In the genomic region with DNA sequence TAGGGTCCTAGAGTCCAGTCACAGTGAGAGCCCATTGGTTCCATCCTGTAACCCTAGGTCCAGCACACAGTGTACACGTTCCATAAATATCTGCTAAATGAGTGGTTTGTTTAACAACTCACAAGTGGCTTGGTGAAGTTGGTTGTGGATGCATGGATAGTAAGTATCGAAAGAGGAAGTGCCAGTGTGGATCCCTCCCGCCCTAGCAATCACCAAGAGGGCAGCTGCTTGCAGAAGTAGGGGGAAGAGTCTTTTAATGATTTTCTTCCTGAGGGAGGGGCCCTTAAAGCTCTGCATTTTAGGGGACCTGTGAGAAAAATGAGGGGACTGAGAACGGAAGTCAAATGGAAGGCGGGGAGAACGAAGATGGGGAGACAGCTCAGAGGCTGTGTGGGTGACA, we compare ENCODE assay signal across 7 mouse cellular contexts. TPM values are rescaled to one million over a fixed set of nuclear protein-coding genes. Genes with fewer than 3 reads are reported as not detected.
DNase-seq lines count a peak whose midpoint lies in the region; ATAC-seq lines count a peak whose summit lies in the region.

No protein-coding gene starts in this region.

- WGBS in lung, embryonic 15.5 days, result 47% methylated on average over 6 of the region's 6 CpGs
- WGBS in limb, embryonic 13.5 days, result 47% methylated on average over 6 of the region's 6 CpGs
- WGBS in neural tube, embryonic 12.5 days, result 57% methylated on average over 6 of the region's 6 CpGs

- no peak for ATAC-seq in lung, embryonic 15.5 days (ENCODE audit: borderline replicate concordance, extremely low read depth, low FRiP score, low TSS enrichment)
- peak; percentile 43 for ATAC-seq in granulocyte monocyte progenitor cell, adult 5-6 weeks (replicated peaks; ENCODE audit: poor library complexity, severe bottlenecking)
- ATAC-seq in limb, embryonic 13.5 days (ENCODE audit: low FRiP score, low read depth), result no peak
- no peak for ATAC-seq in neural tube, embryonic 12.5 days (ENCODE audit: low FRiP score, low read depth)

- peak overlapping the region; percentile 78; the same call in 1 of the 2 replicates for H3K4me3 ChIP-seq in lung, embryonic 15.5 days
- H3K4me3 ChIP-seq in limb, embryonic 13.5 days, result peak overlapping the region; percentile 78
- H3K4me3 ChIP-seq in neural tube, embryonic 12.5 days, result no peak overlapping the region

- no peak overlapping the region for H3K9ac ChIP-seq in lung, embryonic 15.5 days
- no peak overlapping the region for H3K9ac ChIP-seq in limb, embryonic 13.5 days
- no peak overlapping the region for H3K9ac ChIP-seq in neural tube, embryonic 12.5 days

- H3K4me1 ChIP-seq in lung, embryonic 15.5 days, result peaks cover 18% of the 10 kb centered on the region
- peaks cover 27% of the 10 kb centered on the region for H3K4me1 ChIP-seq in limb, embryonic 13.5 days
- H3K4me1 ChIP-seq in neural tube, embryonic 12.5 days, result peaks cover 11% of the 10 kb centered on the region

- peak overlapping the region; percentile 98 for H3K4me2 ChIP-seq in lung, embryonic 15.5 days
- peak overlapping the region; percentile 90 for H3K4me2 ChIP-seq in limb, embryonic 13.5 days (replicated peaks)
- H3K4me2 ChIP-seq in neural tube, embryonic 12.5 days (replicated peaks), result peak overlapping the region; percentile 79; the same call in 1 of the 2 replicates

- no peaks in the 10 kb centered on the region for H3K27me3 ChIP-seq in lung, embryonic 15.5 days
- H3K27me3 ChIP-seq in limb, embryonic 13.5 days, result no peaks in the 10 kb centered on the region; the same call in 1 of the 2 replicates
- H3K27me3 ChIP-seq in neural tube, embryonic 12.5 days (replicated peaks), result 0 out of 2 replicates have a peak, but pooled peaks cover 20% of the 10 kb centered on the region

- H3K9me3 ChIP-seq in lung, embryonic 15.5 days, result no peaks in the 10 kb centered on the region
- H3K9me3 ChIP-seq in limb, embryonic 13.5 days, result no peaks in the 10 kb centered on the region
- no peaks in the 10 kb centered on the region for H3K9me3 ChIP-seq in neural tube, embryonic 12.5 days

- no peak overlapping the region for H3K27ac ChIP-seq in lung, embryonic 15.5 days
- H3K27ac ChIP-seq in limb, embryonic 13.5 days, result no peak overlapping the region
- no peak overlapping the region for H3K27ac ChIP-seq in neural tube, embryonic 12.5 days

- H3K36me3 ChIP-seq in lung, embryonic 15.5 days, result no peaks in the 10 kb centered on the region
- 0 out of 2 replicates have a peak, but pooled peaks cover 9% of the 10 kb centered on the region for H3K36me3 ChIP-seq in limb, embryonic 13.5 days
- H3K36me3 ChIP-seq in neural tube, embryonic 12.5 days, result no peaks in the 10 kb centered on the region

- DNase-seq in lung, postnatal 14 days, result no peak
- no peak for DNase-seq in cerebellum, postnatal 36 days
- no peak for DNase-seq in spleen, postnatal 10 days (ENCODE audit: low spot score in 2 of 2)

RNA-seq across cellular contexts. Expression of a gene that starts 1.4 kb away (rescaled TPM):
- 7.4 and 8.5 TPM in 2 replicates for polyA plus RNA-seq in lung, embryonic 15.5 days (2015; fragmentation: Nextera tagmentation; extraction: Ambion mirVana)
- total RNA-seq in granulocyte monocyte progenitor cell, adult 5-6 weeks (2014; fragmentation: Nextera tagmentation), result 13.7 and 28.2 TPM in 2 replicates
- total RNA-seq in granulocyte monocyte progenitor cell, adult 5-6 weeks (2017), result 18.2 and 35.0 TPM in 2 replicates
- polyA plus RNA-seq in limb, embryonic 13.5 days (2015; fragmentation: Nextera tagmentation; extraction: Ambion mirVana), result 14.0 and 14.8 TPM in 2 replicates
- 39.2 and 56.7 TPM in 2 replicates for polyA plus RNA-seq in neural tube, embryonic 12.5 days (2016; fragmentation: Nextera tagmentation; extraction: Ambion mirVana)

RNA-seq across cellular contexts. Expression of a gene that starts 3.1 kb away (rescaled TPM):
- 16.7 and 18.9 TPM in 2 replicates for polyA plus RNA-seq in lung, embryonic 15.5 days (2015; fragmentation: Nextera tagmentation; extraction: Ambion mirVana)
- total RNA-seq in granulocyte monocyte progenitor cell, adult 5-6 weeks (2014; fragmentation: Nextera tagmentation), result 19.7 and 22.7 TPM in 2 replicates
- total RNA-seq in granulocyte monocyte progenitor cell, adult 5-6 weeks (2017), result 4.6 and 9.0 TPM in 2 replicates
- polyA plus RNA-seq in limb, embryonic 13.5 days (2015; fragmentation: Nextera tagmentation; extraction: Ambion mirVana), result 21.5 and 26.5 TPM in 2 replicates
- 17.0 and 21.2 TPM in 2 replicates for polyA plus RNA-seq in neural tube, embryonic 12.5 days (2016; fragmentation: Nextera tagmentation; extraction: Ambion mirVana)

RNA-seq across cellular contexts. Expression of a gene that starts 22.7 kb away (rescaled TPM):
- 169 and 188 TPM in 2 replicates for polyA plus RNA-seq in lung, embryonic 15.5 days (2015; fragmentation: Nextera tagmentation; extraction: Ambion mirVana)
- total RNA-seq in granulocyte monocyte progenitor cell, adult 5-6 weeks (2014; fragmentation: Nextera tagmentation), result 202 and 249 TPM in 2 replicates
- 134 and 198 TPM in 2 replicates for total RNA-seq in granulocyte monocyte progenitor cell, adult 5-6 weeks (2017)
- 220 and 232 TPM in 2 replicates for polyA plus RNA-seq in limb, embryonic 13.5 days (2015; fragmentation: Nextera tagmentation; extraction: Ambion mirVana)
- polyA plus RNA-seq in neural tube, embryonic 12.5 days (2016; fragmentation: Nextera tagmentation; extraction: Ambion mirVana), result 305 and 338 TPM in 2 replicates

RNA-seq across cellular contexts. Expression of a gene that starts 34.1 kb away (rescaled TPM):
- polyA plus RNA-seq in lung, embryonic 15.5 days (2015; fragmentation: Nextera tagmentation; extraction: Ambion mirVana), result 2.1 and 2.2 TPM in 2 replicates
- 5.8 and 7.5 TPM in 2 replicates for total RNA-seq in granulocyte monocyte progenitor cell, adult 5-6 weeks (2014; fragmentation: Nextera tagmentation)
- total RNA-seq in granulocyte monocyte progenitor cell, adult 5-6 weeks (2017), result 1.2 and 2.2 TPM in 2 replicates
- 1.6 and 2.3 TPM in 2 replicates for polyA plus RNA-seq in limb, embryonic 13.5 days (2015; fragmentation: Nextera tagmentation; extraction: Ambion mirVana)
- 3.5 and 4.5 TPM in 2 replicates for polyA plus RNA-seq in neural tube, embryonic 12.5 days (2016; fragmentation: Nextera tagmentation; extraction: Ambion mirVana)
